Mouse (Mus musculus) heart, postnatal 36 days (tissue): Measurements from ENCODE around the gene Col23a1. TPM values are rescaled to one million over a fixed set of nuclear protein-coding genes. Genes with fewer than 3 reads are reported as not detected.

ENCODE experiments used
- DNase-seq, 2 experiments: peaks; one replicate each; pipeline ENCODE4 v3.0.0; 2021 to 2022
- intact Hi-C: fragments of 180-260 bp; cut with DNase I; formaldehyde crosslinking; loops from one replicate; pipeline ENCODE4 v1.15.1; 2025
- total RNA-seq, 2 experiments: library from RNA; stranded (reverse); gene quantifications; 2 replicates each; pipeline ENCODE4 v1.2.3; 2021

The Col23a1 gene
- total RNA-seq, 2 experiments from 2014 or later: 1.3 to 1.4 TPM

- no peak for DNase-seq
- intact Hi-C loops: no loop called here
These were observed 81.6 kb downstream of the Col23a1 start for GRCm38 (mm10) chr11:51371321-51371720.

- DNase-seq: no peak
- intact Hi-C loops: no loop called here
These were observed 82.2 kb downstream of the Col23a1 start for GRCm38 (mm10) chr11:51371926-51372325.

- DNase-seq: no peak
- intact Hi-C loops: no loop called here
These were observed 87.5 kb downstream of the Col23a1 start for GRCm38 (mm10) chr11:51377199-51377598.

DNA sequence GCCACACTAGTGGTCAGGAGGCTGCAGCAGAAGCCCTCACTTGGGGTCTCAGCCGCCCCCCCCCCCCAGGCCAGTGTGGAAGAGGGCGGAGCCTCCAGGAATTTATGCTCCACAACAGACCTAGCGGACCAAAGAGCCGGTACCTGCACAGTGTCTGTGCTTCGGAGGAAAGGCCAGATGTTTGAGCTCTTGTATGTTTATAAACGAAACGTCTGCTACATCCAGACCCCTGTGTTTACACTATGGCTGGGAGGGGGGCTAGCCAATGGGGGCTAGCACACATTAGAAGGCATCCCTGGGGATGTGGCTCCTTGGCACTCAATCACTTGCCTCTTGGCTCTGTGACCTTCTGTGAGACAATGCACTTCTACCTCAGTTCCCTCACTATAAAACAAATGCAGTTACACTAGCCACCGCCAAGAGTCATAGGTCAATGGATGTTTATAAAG lies 99.2 kb downstream of the Col23a1 start:
- intact Hi-C loops: no loop called here
- DNase-seq: no peak

DNA sequence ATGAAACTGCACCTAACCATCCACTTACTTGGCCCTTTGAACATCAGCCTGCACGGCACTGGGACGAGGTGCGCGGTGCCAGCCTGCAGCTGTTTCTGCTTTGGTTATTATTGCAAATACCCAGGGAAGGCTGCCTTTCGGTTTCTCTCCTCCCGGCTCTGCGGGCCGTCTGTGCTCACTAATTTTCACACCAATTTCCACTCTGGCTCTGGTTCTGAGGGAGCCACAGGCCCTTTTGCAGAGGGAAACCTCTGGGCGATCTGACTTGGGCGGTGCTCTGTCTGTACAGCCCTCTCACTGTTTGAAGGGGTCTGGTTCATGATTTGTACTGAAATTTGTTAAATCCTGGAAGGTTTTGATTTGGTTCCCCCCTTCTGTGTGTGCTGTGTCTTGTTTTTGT lies 100.0 kb downstream of the Col23a1 start:
- DNase-seq: no peak
- intact Hi-C loops: no loop called here

- no peak for DNase-seq
- intact Hi-C loops: no loop called here
These were observed 100.8 kb downstream of the Col23a1 start for GRCm38 (mm10) chr11:51390521-51390920.

GRCm38 (mm10) chr11:51391548-51391947 lies 101.8 kb downstream of the Col23a1 start:
- intact Hi-C loops: no loop called here
- no peak for DNase-seq

GRCm38 (mm10) chr11:51394301-51394865 lies 104.7 kb downstream of the Col23a1 start:
- intact Hi-C loops: no loop called here
- no peak for DNase-seq

DNA sequence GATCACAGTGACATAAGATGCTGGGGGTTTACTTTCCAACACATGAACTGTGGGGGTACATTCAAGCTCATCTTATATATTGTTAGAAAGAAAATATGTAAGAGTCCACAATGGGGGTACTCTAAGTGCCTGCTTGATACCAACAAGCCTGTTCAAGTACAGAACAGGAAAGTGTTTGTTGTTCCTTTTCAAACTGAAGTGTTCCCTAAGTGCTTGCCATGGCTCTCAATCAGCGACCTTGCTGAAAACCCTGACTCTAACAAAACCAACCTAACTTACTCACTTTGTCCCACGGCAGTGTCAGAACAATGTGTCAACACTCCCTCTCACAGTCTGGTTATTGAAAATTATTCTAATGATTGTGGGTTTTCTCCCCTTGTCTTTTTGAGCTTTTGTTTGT lies 106.7 kb downstream of the Col23a1 start:
- intact Hi-C loops: no loop called here
- no peak for DNase-seq

GRCm38 (mm10) chr11:51398084-51398483 lies 108.4 kb downstream of the Col23a1 start:
- DNase-seq: no peak
- intact Hi-C loops: no loop called here

GRCm38 (mm10) chr11:51400356-51400755 lies 110.6 kb downstream of the Col23a1 start:
- intact Hi-C loops: no loop called here
- no peak for DNase-seq

- intact Hi-C loops: no loop called here
- no peak for DNase-seq
These were observed 111.9 kb downstream of the Col23a1 start for GRCm38 (mm10) chr11:51401481-51402128.

DNA sequence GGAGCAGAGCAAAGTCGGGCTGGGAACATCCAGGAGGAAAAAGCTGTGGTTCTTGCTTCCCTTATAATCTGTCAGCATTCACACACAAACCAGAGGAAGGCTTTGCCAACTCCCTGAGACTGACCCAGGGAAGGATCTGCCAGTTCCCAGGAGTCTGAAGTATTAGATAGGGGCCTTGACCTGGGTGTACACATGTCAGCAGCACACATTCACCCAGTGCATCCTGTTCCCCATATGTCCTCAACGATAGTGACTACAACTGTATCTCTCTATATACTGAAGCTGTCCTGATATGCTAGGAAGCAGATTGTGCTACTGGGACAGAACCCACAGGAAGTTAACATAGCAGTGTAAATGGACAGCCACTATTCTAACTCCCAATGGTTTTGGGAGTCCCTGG lies 114.2 kb downstream of the Col23a1 start:
- DNase-seq: no peak
- intact Hi-C loops: no loop called here

DNA sequence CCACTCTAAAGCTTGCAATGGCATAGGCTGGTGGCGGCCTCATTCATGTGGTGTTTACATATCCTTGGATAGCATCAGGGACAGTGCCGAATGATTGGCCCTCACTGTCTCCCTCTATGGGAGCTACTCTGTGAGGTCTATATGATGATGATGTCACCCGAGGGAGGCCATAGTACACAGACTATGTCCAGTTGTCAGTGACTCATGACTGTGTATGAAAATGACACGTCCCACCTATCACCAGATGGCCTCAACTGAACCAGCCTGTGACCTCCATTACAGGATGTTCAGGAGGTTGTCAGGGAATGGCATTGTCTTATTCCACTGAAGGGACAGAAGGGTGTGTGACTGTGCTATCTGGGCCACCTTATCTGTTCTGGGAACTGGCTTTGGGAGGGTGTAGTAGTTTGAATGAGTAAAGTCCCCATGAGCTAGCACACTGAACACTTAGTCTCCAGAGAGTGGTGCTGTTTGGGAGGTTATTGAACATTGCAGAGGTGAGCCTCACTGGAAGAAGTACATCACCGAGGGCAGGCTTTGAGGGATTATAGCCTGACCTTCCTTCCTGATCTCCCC lies 115.2 kb downstream of the Col23a1 start:
- DNase-seq: no peak
- intact Hi-C loops: no loop called here

GRCm38 (mm10) chr11:51406531-51406930 lies 116.8 kb downstream of the Col23a1 start:
- intact Hi-C loops: no loop called here

DNA sequence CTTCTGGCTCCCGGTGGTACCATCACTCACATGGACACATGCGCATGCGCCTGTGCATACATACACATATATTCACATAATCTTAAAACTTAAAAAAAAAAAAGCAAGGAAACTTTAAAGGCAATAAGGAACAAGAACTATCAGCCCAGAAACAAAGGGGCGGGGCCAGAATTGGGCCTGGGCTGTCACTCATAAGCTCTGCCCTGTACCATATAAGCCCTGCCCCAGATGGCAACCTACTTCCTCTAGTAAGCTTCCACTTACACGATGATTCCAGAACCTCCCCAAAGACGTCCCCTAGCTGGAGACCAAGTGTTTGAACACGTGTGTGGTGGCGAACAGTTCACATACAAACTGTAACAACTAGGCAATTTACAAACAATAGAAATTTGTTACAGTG lies 117.6 kb downstream of the Col23a1 start:
- intact Hi-C loops: no loop called here
- DNase-seq: no peak

More at GRCm38 (mm10) chr11:51406531-51406930, 116.8 kb downstream of the Col23a1 start:
- no peak for DNase-seq

GRCm38 (mm10) chr11:51410771-51411170 lies 121.1 kb downstream of the Col23a1 start:
- intact Hi-C loops: no loop called here
- DNase-seq: no peak

DNA sequence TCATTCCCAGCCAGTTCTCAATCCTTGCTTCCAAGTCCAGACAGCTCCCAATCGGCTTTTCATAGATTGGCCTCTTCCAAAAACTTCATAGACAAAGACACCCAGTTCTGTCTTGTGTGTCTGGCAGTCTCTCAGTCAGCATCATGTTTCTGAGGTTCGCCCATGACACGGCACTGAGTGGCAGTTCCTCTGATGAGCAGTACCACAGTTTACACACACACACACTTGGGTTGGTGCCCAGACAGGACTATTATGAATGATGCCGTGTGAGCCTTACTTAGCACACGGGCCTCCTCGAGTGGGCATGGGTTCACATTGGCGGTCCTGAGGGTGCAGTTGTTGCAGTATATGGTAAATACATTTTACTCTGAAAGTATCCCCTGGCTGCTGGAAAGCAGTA lies 124.8 kb downstream of the Col23a1 start:
- intact Hi-C loops: no loop called here

DNA sequence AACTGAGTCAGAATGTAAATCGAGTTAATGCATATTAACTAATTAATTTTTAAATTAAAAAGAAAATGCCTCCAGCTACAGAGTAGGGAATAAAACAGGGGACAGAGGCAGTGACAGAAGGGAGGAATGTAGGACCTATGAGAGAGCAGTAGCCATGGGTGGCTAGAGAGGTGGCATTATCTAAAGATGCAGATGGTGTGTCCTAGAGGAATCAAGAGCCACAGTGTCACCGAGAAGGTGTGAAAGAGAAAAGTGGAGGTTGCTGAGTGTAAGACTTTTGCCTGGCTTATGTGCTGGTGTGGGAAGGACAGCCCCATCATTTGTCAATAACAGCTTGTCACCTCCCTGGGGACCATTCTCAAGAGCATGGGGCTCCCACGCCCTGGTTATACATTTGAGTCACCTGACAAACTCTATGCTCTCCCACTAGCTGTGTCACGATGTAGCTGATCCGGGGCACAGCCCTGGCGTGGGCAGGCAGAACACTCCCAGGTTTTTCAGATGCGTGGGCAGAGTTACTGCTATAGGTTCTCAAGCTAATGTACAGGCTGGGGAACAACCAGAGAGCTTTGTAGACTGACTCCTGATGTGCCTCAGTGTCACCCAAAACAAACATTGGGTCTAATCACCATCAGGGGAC lies 125.4 kb downstream of the Col23a1 start:
- no peak for DNase-seq
- intact Hi-C loops: no loop called here

More for the DNA sequence above, 124.8 kb downstream of the Col23a1 start:
- no peak for DNase-seq

- DNase-seq: peak; percentile 15 to 20
- intact Hi-C loops: no loop called here
These were observed 129.1 kb downstream of the Col23a1 start for GRCm38 (mm10) chr11:51418807-51419206.

- DNase-seq: no peak
These were observed 132.2 kb downstream of the Col23a1 start for GRCm38 (mm10) chr11:51421878-51422277.

GRCm38 (mm10) chr11:51422713-51423112 lies 133.0 kb downstream of the Col23a1 start:
- DNase-seq: no peak
- intact Hi-C loops: no loop called here

More at GRCm38 (mm10) chr11:51421878-51422277, 132.2 kb downstream of the Col23a1 start:
- intact Hi-C loops: no loop called here
